Mouse (Mus musculus) MEL (cell line): Measurements from ENCODE around the gene Bcap29. TPM values are rescaled to one million over a fixed set of nuclear protein-coding genes. Genes with fewer than 3 reads are reported as not detected.

ENCODE experiments used
- DNase-seq: peaks from one replicate; pipeline ENCODE4 v3.0.0; 2011; ENCODE audit warnings: low read depth, low spot score
- H3K27ac ChIP-seq: 2 replicates; pipeline ENCODE4 v1.5.1; 2012; ENCODE audit warnings: low read depth, mild to moderate bottlenecking, control low read depth, low read length, moderate library complexity; ENCODE audit not compliant: control insufficient read depth
- H3K27me3 ChIP-seq, 2 experiments: fragments of 150-350 bp in 1 of 2; sonication (generic) in 1 of 2; 2 replicates each; pipeline ENCODE4 v1.6.1; 2012; ENCODE audit warnings: low read length in 2 of 2, mild to moderate bottlenecking in 2 of 2, improper control_type of control experiment in 1 of 2, moderate library complexity in 1 of 2; ENCODE audit not compliant: insufficient read depth in 2 of 2, control insufficient read depth in 1 of 2
- H3K36me3 ChIP-seq, 2 experiments: 2 replicates each; pipeline ENCODE4 v1.6.1; 2012 to 2014; ENCODE audit warnings: low read length in 2 of 2, improper control_type of control experiment in 1 of 2, inconsistent platforms in 1 of 2, mild to moderate bottlenecking in 1 of 2; ENCODE audit not compliant: insufficient read depth in 2 of 2, control insufficient read depth in 1 of 2
- H3K4me1 ChIP-seq, 2 experiments: fragments of 150-350 bp in 1 of 2; sonication (generic) in 1 of 2; 2 replicates each; pipeline ENCODE4 v1.6.1; 2012; ENCODE audit warnings: low read length in 2 of 2, improper control_type of control experiment in 1 of 2, mild to moderate bottlenecking in 1 of 2; ENCODE audit not compliant: insufficient read depth in 2 of 2, control insufficient read depth in 1 of 2
- H3K4me3 ChIP-seq, 2 experiments: fragments of 150-350 bp in 1 of 2; sonication (generic) in 1 of 2; 2 replicates each; pipeline ENCODE4 v1.5.1; 2012; ENCODE audit warnings: low read depth in 2 of 2, low read length in 2 of 2, mild to moderate bottlenecking in 2 of 2, moderate library complexity in 2 of 2, control low read depth in 1 of 2, improper control_type of control experiment in 1 of 2; ENCODE audit not compliant: control insufficient read depth in 1 of 2, insufficient read depth in 1 of 2
- H3K79me2 ChIP-seq: 2 replicates; pipeline ENCODE4 v1.6.1; 2012; ENCODE audit warnings: mild to moderate bottlenecking, low read length, moderate library complexity; ENCODE audit not compliant: control insufficient read depth, poor library complexity, insufficient read depth
- H3K9ac ChIP-seq: 2 replicates; pipeline ENCODE4 v1.6.1; 2012; ENCODE audit warnings: low read depth, mild to moderate bottlenecking, control low read depth, low read length, moderate library complexity; ENCODE audit not compliant: control insufficient read depth, poor library complexity, severe bottlenecking
- H3K9me3 ChIP-seq: fragments of 150-350 bp; sonication (generic); replicated peaks from 2 replicates; pipeline ENCODE4 v1.6.1; 2012; ENCODE audit warnings: mild to moderate bottlenecking, low read length, improper control_type of control experiment, moderate library complexity; ENCODE audit not compliant: insufficient read depth
- CHD1 ChIP-seq: IDR thresholded peaks from 2 replicates; pipeline ENCODE4 v1.6.1; 2012; ENCODE audit warnings: low read depth, mild to moderate bottlenecking, inconsistent platforms, low read length, improper control_type of control experiment
- CTCF ChIP-seq, 3 experiments: IDR thresholded peaks in 2 of 3; conservative IDR thresholded peaks in 1 of 3; 2 replicates each; pipeline ENCODE4 v1.5.1; 2011 to 2012; ENCODE audit warnings: low read length in 3 of 3, low read depth in 2 of 3, mild to moderate bottlenecking in 2 of 3, improper control_type of control experiment in 1 of 3, inconsistent platforms in 1 of 3, mixed read lengths in 1 of 3, moderate library complexity in 1 of 3; ENCODE audit not compliant: control insufficient read depth in 1 of 3, insufficient read depth in 1 of 3, poor library complexity in 1 of 3, severe bottlenecking in 1 of 3
- EP300 ChIP-seq, 2 experiments: IDR thresholded peaks; 2 replicates each; pipeline ENCODE4 v1.6.1; 2011; ENCODE audit warnings: improper control_type of control experiment in 2 of 2, low read length in 2 of 2, low read depth in 1 of 2, mild to moderate bottlenecking in 1 of 2
- ETS1 ChIP-seq: IDR thresholded peaks from 2 replicates; pipeline ENCODE4 v1.6.1; 2012; ENCODE audit warnings: low read depth, mild to moderate bottlenecking, inconsistent platforms, low read length, improper control_type of control experiment, moderate library complexity
- GATA1 ChIP-seq: IDR thresholded peaks from 2 replicates; pipeline ENCODE4 v1.6.1; 2011; ENCODE audit warnings: low read depth, low read length, improper control_type of control experiment
- KAT2A ChIP-seq: conservative IDR thresholded peaks from 2 replicates; pipeline ENCODE4 v1.6.1; 2012; ENCODE audit warnings: low read depth, low read length, improper control_type of control experiment, inconsistent platforms
- MAFK ChIP-seq: IDR thresholded peaks from 2 replicates; pipeline ENCODE4 v1.6.1; 2011; ENCODE audit warnings: low read depth, mild to moderate bottlenecking, low read length, improper control_type of control experiment, borderline replicate concordance
- MAZ ChIP-seq: IDR thresholded peaks from 2 replicates; pipeline ENCODE4 v1.6.1; 2012; ENCODE audit warnings: low read depth, mild to moderate bottlenecking, inconsistent platforms, low read length, improper control_type of control experiment
- MEF2A ChIP-seq: IDR thresholded peaks from 2 replicates; pipeline ENCODE4 v1.6.1; 2014; ENCODE audit warnings: low read depth, mild to moderate bottlenecking, inconsistent platforms, low read length, improper control_type of control experiment; ENCODE audit not compliant: poor library complexity, insufficient replicate concordance, severe bottlenecking; ENCODE audit errors: extremely low read depth
- MYB ChIP-seq: IDR thresholded peaks from 2 replicates; pipeline ENCODE4 v1.6.1; 2011; ENCODE audit warnings: mild to moderate bottlenecking, low read depth, low read length, improper control_type of control experiment
- MYC ChIP-seq: IDR thresholded peaks from 2 replicates; pipeline ENCODE4 v1.6.1; 2011; ENCODE audit warnings: low read depth, mild to moderate bottlenecking, low read length, improper control_type of control experiment, moderate library complexity
- NELFE ChIP-seq: IDR thresholded peaks from 2 replicates; pipeline ENCODE4 v1.6.1; 2011; ENCODE audit warnings: low read depth, low read length, improper control_type of control experiment
- POLR2A ChIP-seq, 2 experiments: IDR thresholded peaks; 2 replicates each; pipeline ENCODE4 v1.6.1; 2011 to 2012; ENCODE audit warnings: low read length in 2 of 2, mild to moderate bottlenecking in 2 of 2, control low read depth in 1 of 2, improper control_type of control experiment in 1 of 2, low read depth in 1 of 2, moderate library complexity in 1 of 2; ENCODE audit not compliant: control insufficient read depth in 1 of 2, insufficient read depth in 1 of 2, poor library complexity in 1 of 2
- RCOR1 ChIP-seq: IDR thresholded peaks from 2 replicates; pipeline ENCODE4 v1.6.1; 2012; ENCODE audit warnings: low read depth, mild to moderate bottlenecking, inconsistent platforms, low read length, improper control_type of control experiment
- TAL1 ChIP-seq: IDR thresholded peaks from 2 replicates; pipeline ENCODE4 v1.6.1; 2012; ENCODE audit warnings: mild to moderate bottlenecking, inconsistent platforms, low read length, moderate library complexity, mixed read lengths
- TBP ChIP-seq: IDR thresholded peaks from 2 replicates; pipeline ENCODE4 v1.8.0; 2011; ENCODE audit warnings: low read depth, low read length, improper control_type of control experiment
- TCF12 ChIP-seq: IDR thresholded peaks from 2 replicates; pipeline ENCODE4 v1.6.1; 2014; ENCODE audit warnings: low read depth, mild to moderate bottlenecking, inconsistent platforms, low read length, improper control_type of control experiment, moderate library complexity
- UBTF ChIP-seq: IDR thresholded peaks from 2 replicates; pipeline ENCODE4 v1.6.1; 2012; ENCODE audit warnings: low read depth, mild to moderate bottlenecking, inconsistent platforms, low read length, improper control_type of control experiment, moderate library complexity, borderline replicate concordance; ENCODE audit not compliant: insufficient read depth
- ZNF384 ChIP-seq: IDR thresholded peaks from 2 replicates; pipeline ENCODE4 v1.6.1; 2012; ENCODE audit warnings: low read depth, mild to moderate bottlenecking, inconsistent platforms, low read length, improper control_type of control experiment
- polyA plus RNA-seq, 2 experiments: library from polyadenylated mRNA; stranded (reverse) in 1 of 2; unstranded in 1 of 2; fragments of >175 nt in 1 of 2; fragments of >200 nt in 1 of 2; gene quantifications; 2 replicates each; pipeline versions ENCODE4 v1.2.1 to v1.2.4; 2012; ENCODE audit warnings: low replicate concordance in 2 of 2, low read depth in 1 of 2; ENCODE audit not compliant: insufficient read length in 2 of 2, insufficient read depth in 1 of 2, missing spikeins in 1 of 2
- total RNA-seq: library from RNA; depleted of rRNA; stranded (reverse); fragments of 300-350 nt; gene quantifications from 2 replicates; pipeline ENCODE4 v1.2.3, GENCODE M21; 2012

Bcap29 gene
- total and polyA plus RNA-seq, 3 experiments: 34.0 to 63.4 TPM; not detected in 1

DNA sequence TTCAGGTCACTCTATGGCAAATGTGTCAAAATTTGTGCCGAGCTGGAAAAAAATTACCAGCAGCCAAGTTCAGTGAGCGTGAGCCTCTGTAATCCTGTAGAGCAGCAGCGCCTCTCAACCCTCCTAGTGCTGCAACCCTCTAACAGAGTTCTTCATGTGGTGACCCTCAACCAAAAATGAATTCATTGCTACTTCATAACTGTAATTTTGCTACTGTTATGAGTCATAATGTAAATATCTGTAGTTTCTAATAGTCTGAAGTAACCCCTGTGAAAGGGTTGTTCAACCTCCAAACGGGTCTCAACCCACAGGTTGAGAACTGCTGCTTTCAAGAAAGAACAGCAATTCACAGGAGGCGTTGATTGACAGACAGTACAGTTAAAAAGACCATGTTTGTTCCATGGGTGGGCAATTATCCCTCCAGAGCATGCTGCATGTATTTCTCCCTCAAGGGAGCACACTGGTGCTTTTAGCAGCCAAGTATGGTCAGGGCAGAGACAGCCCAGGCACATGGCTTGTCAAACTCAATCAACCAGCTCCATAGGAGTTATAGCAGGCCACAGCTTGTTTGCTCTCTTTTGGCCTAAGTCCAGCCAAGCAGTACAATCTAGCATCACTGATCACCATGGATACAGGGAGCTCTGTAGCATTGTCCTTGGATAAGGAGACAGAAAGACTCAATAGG, 53.7 kb downstream of the Bcap29 start:
- H3K4me1 ChIP-seq: no peaks in the 10 kb centered on the region
- no peak for DNase-seq
- no peak overlapping the region for H3K27ac ChIP-seq
- H3K27me3 ChIP-seq: no peaks in the 10 kb centered on the region; a peak in 1 of 4 replicates
- H3K9me3 ChIP-seq: no peaks in the 10 kb centered on the region
- no peaks in the 10 kb centered on the region for H3K36me3 ChIP-seq
- H3K4me3 ChIP-seq: no peak overlapping the region
- TF ChIP-seq NELFE (no peak), POLR2A (IDR thresholded peaks at IDR 0.05; ENCODE audit: control insufficient read depth in 1 of 2, insufficient read depth in 1 of 2, low read depth in 1 of 2, low read length in 2 of 2, poor library complexity in 1 of 2) (no peak), TBP (no peak), TAL1 (no peak), ZNF384 (no peak), ETS1 (no peak)
- H3K9ac ChIP-seq: no peak overlapping the region
- no peaks in the 10 kb centered on the region for H3K79me2 ChIP-seq

DNA sequence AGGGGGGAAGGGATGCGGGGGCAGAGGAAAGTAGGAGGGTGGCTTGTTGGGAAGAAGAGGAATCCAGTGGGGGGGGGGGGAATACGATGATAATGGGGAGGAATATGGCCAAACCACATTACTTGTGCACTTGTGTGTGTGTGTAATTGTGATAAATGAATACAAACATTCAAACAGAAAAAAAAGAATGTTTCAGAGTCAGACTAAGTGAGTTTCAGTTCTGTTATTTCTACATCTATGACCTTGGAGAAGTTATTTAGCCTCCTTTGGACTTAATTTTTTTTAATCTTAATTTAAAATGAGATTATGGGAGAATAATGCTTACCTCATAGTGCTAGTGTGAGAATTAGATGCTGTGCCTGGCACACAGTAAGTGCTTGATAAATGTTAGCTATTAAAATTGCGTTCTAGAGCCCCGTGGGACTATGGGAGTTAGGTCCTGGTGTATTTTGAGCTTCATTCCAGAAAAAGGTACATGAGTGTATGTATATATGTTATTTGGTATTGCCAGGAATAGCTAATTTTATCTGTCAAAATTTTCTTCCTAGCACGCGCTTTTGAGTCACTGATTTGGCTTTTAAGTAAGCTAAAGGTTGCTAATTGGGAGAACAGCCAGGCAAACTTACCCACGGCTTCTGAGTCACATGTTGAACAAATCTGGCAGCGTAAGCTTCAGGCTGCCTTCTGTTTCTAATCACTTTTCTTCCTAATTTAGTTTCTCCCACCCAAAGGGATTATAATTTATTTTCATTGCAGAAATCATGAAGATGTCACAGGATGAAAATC, 55.6 kb downstream of the Bcap29 start:
- H3K27ac ChIP-seq: no peak overlapping the region
- H3K79me2 ChIP-seq: no peaks in the 10 kb centered on the region
- no peak overlapping the region for H3K9ac ChIP-seq
- H3K4me1 ChIP-seq: no peaks in the 10 kb centered on the region
- TF ChIP-seq TBP (no peak), MYC (no peak), CTCF (IDR thresholded peaks at IDR 0.05 in 2 of 3, conservative IDR thresholded peaks at IDR 0.05 in 1 of 3; ENCODE audit: control insufficient read depth in 1 of 3, insufficient read depth in 1 of 3, low read depth in 2 of 3, low read length in 3 of 3, poor library complexity in 1 of 3, severe bottlenecking in 1 of 3) (no peak), ZNF384 (no peak), MAFK (no peak), RCOR1 (no peak), KAT2A (no peak), MYB (no peak), UBTF (no peak), MAZ (no peak), EP300 (IDR thresholded peaks at IDR 0.05; ENCODE audit: low read depth in 1 of 2, low read length in 2 of 2) (no peak), TCF12 (no peak), CHD1 (no peak), MEF2A (no peak), POLR2A (IDR thresholded peaks at IDR 0.05; ENCODE audit: control insufficient read depth in 1 of 2, insufficient read depth in 1 of 2, low read depth in 1 of 2, low read length in 2 of 2, poor library complexity in 1 of 2) (no peak), GATA1 (no peak)
- H3K4me3 ChIP-seq: no peak overlapping the region
- H3K36me3 ChIP-seq: no peaks in the 10 kb centered on the region
- no peaks in the 10 kb centered on the region; a peak in 1 of 4 replicates for H3K27me3 ChIP-seq
- DNase-seq: no peak
- no peaks in the 10 kb centered on the region for H3K9me3 ChIP-seq
